ENCODE assay signal across 22 mouse cellular contexts in genomic region chr9:44005305-44005704, GRCm38 (mm10). TPM values are rescaled to one million over a fixed set of nuclear protein-coding genes. Genes with fewer than 3 reads are reported as not detected.
DNase-seq lines count a peak whose midpoint lies in the region; ATAC-seq lines count a peak whose summit lies in the region.
"Had no signal": no experiment of that assay in that cellular context is flagged by ENCODE, and none has a peak within 500 bp of the region (broad histone marks: within the 10 kb centered on the region; RNA-seq: fewer than 3 reads in every experiment).

No protein-coding gene starts in this region.

- ATAC-seq in common myeloid progenitor, adult 5-6 weeks (replicated peaks; ENCODE audit: low read depth, poor library complexity, severe bottlenecking): peak; percentile 77
- ATAC-seq in megakaryocyte, adult 5-6 weeks (ENCODE audit: poor library complexity, severe bottlenecking): peak; percentile 38; the same call in 1 of the 2 replicates
- ATAC-seq: activated CD4-positive, CD25-positive, alpha-beta regulatory T cell, adult 4 months; CD4-positive, CD25-positive, alpha-beta regulatory T cell, adult 4 months; forebrain, embryonic 13.5 days; forebrain, embryonic 15.5 days; Patski had no signal

- no peak for DNase-seq in kidney, postnatal 14 days
- DNase-seq in urinary bladder, postnatal 10 days (ENCODE audit: low spot score): no peak
- DNase-seq in adrenal gland, postnatal 36 days: no peak
- DNase-seq: adrenal gland, adult 8-10 months; adrenal gland, postnatal 14 days; B cell, adult 2 months; cerebellum, adult 11 months; cerebellum, adult 18-20 months; cerebellum, adult 8-10 months; cerebellum, adult 9-11 months; cerebellum, postnatal 14 days; cerebellum, postnatal 36 days; forebrain, postnatal 0 days had no signal

RNA-seq across cellular contexts. Expression of gene Thy1, which starts 37.9 kb away (rescaled TPM):
- 0.78 and 4.3 TPM in 2 replicates for total RNA-seq in common myeloid progenitor, adult 5-6 weeks (2017)
- total RNA-seq in megakaryocyte, adult 5-6 weeks (2015): 16.0 and 16.7 TPM in 2 replicates
- 7.5 and 10.5 TPM in 2 replicates for total RNA-seq in megakaryocyte, adult 5-6 weeks (2017)
- 10 to 100 TPM; 26.4 to 32.7 TPM for total RNA-seq in adrenal gland, postnatal 36 days (2021)
- total RNA-seq: CH12.LX, G1E had no signal
